Mouse (Mus musculus): ENCODE measurements around the gene Xrcc4. TPM values are rescaled to one million over a fixed set of nuclear protein-coding genes. Genes with fewer than 3 reads are reported as not detected.

Xrcc4 gene
- polyA plus RNA-seq, 2 experiments = 6.2 to 10.3 TPM

DNA sequence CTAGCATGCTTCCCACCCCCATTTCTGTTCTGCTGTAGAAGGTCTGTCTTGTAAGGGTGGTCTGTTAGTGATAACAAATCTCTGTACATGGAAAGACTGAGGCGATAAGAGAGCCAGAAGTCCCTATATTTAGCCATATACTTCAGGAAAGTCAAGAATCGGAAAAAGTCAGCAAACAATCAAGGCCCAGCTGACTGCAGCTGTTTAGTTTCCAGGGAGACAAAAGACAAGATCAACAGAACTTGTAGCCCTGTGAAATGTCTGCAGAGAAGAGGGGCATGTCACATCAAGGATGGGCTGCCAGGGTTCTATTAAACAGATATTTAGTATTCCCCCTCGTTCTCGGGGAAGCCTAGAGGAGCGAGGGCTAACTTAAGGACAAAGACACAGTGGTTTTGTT lies 354.3 kb downstream of the Xrcc4 start:
- DNase-seq (ENCODE audit: low spot score) (no peak), ATAC-seq (ENCODE audit: low FRiP score, low read depth) (no peak)
- Histone ChIP-seq H3K9me3 (ENCODE audit: control insufficient read depth, low read length) (no peaks in the 10 kb centered on the region), H3K27me3 (ENCODE audit: control insufficient read depth, insufficient read depth, low read length) (no peaks in the 10 kb centered on the region), H3K36me3 (ENCODE audit: control insufficient read depth, insufficient read depth, low read length) (peaks cover 9% of the 10 kb centered on the region; the same call in 1 of the 2 replicates), H3K4me3 (replicated peaks; ENCODE audit: low read length) (no peak overlapping the region), H3K9ac (ENCODE audit: low read depth, low read length, severe bottlenecking) (no peak overlapping the region), H3K4me2 (replicated peaks; ENCODE audit: low read depth, low read length, severe bottlenecking) (no peak overlapping the region), H3K27ac (replicated peaks; ENCODE audit: low read depth, low read length) (no peak overlapping the region), H3K4me1 (ENCODE audit: control insufficient read depth, insufficient read depth, low read length) (peaks cover 12% of the 10 kb centered on the region)
- no peak for TF ChIP-seq POLR2A (IDR thresholded peaks at IDR 0.05; ENCODE audit: borderline replicate concordance, extremely low read depth, insufficient read depth, insufficient read length)
- WGBS = 73% methylated on average over 5 of the region's 5 CpGs

DNA sequence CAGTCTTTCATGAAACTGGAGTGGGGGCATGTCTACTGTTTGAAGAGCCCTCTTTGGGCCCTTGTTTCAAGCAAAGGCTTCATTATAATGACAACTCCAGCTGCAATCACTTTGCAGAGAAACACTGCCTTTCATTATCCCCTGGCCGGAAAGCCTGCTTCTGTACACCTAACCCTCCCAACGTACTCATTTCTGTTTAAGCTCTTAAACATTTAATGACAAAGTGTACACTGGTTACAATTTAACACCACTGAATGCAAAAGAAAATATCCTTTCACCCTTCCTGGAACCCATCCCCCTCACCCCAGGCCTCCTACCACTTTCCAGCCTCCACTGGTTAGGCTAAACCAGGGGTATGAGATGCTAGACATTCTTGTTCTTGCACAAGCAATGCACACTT lies 362.9 kb downstream of the Xrcc4 start:
- Histone ChIP-seq H3K9ac (ENCODE audit: low read depth, low read length, severe bottlenecking) (no peak overlapping the region), H3K9me3 (ENCODE audit: control insufficient read depth, low read length) (no peaks in the 10 kb centered on the region), H3K4me3 (replicated peaks; ENCODE audit: low read length) (no peak overlapping the region), H3K4me2 (replicated peaks; ENCODE audit: low read depth, low read length, severe bottlenecking) (no peak overlapping the region), H3K27me3 (ENCODE audit: control insufficient read depth, insufficient read depth, low read length) (no peaks in the 10 kb centered on the region), H3K27ac (replicated peaks; ENCODE audit: low read depth, low read length) (no peak overlapping the region; the same call in 1 of the 2 replicates), H3K4me1 (ENCODE audit: control insufficient read depth, insufficient read depth, low read length) (peaks cover 10% of the 10 kb centered on the region), H3K36me3 (ENCODE audit: control insufficient read depth, insufficient read depth, low read length) (peaks cover 54% of the 10 kb centered on the region)
- DNase-seq (ENCODE audit: low spot score) = no peak
- WGBS = 9% methylated on average over 2 of the region's 2 CpGs
- TF ChIP-seq POLR2A (IDR thresholded peaks at IDR 0.05; ENCODE audit: borderline replicate concordance, extremely low read depth, insufficient read depth, insufficient read length) = no peak
- ATAC-seq (ENCODE audit: low FRiP score, low read depth) = 0 out of 2 replicates have a peak, but pooled peaks have one; percentile 15

Other genes starting within 250 kb of the Xrcc4 start
- gene Tmem167, start 485 bp downstream of the Xrcc4 start, polyA plus RNA-seq (2012; rRNA removed) = 21.9 and 23.1 TPM in 2 replicates
- 89.3 and 91.7 TPM in 2 replicates for gene Tmem167, start 485 bp downstream of the Xrcc4 start, polyA plus RNA-seq (2014; fragmentation: Nextera tagmentation; extraction: Ambion mirVana)